Mouse (Mus musculus) c-Kit-negative CD71-positive TER-119-positive erythroid progenitor cells, embryonic 14.5 days (primary cell): ENCODE measurements around the gene Psmb3.
"Not testable (repeated sequence)": the region's sequence is repeated elsewhere in the genome, so short reads cannot be mapped to it uniquely, and the experiment has no call there.

Experiments used
- DNase-seq: peaks from one replicate; pipeline ENCODE4 v3.0.0-alpha.2; 2013; ENCODE audit warnings: low read depth, low spot score

The Psmb3 gene

GRCm38 (mm10) chr11:97717369-97718280 lies 14.4 kb downstream of the Psmb3 start:
- no peak for DNase-seq

DNA sequence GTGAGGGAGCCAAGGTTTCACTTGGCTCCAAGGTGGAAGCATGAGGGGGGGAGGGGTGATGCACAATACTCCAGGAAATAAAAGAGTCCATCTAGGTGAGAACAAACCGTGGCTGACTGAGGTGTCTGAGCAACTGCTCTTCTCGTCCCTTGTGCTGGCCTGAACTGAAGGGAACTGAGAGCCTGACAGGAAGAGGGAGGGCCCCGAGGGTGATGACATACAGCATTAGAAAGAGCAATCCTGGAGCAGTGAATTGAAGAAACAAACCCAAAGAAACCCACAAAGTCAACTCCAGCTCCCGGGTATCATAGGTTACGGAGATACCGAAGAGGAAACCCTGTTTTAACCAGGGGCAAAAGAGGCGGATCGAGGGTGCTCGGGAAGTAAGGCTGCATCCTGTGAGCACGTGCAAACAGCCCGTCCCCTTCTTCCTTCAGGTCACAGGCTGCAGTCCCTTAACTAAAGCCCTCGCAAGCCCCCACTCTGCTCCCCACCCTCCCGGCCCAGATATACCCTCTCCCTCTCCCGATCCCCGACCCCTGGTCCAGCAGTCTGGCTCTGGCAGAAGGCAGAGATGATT lies 15.2 kb downstream of the Psmb3 start:
- DNase-seq, result no peak

- DNase-seq, result no peak
Observed at GRCm38 (mm10) chr11:97719041-97719440, 15.8 kb downstream of the Psmb3 start.

- no peak for DNase-seq
Observed at GRCm38 (mm10) chr11:97721338-97721737, 18.1 kb downstream of the Psmb3 start.

GRCm38 (mm10) chr11:97723709-97724108 lies 20.5 kb downstream of the Psmb3 start:
- no peak for DNase-seq

- DNase-seq, result no peak
Observed at GRCm38 (mm10) chr11:97728311-97728710, 25.1 kb downstream of the Psmb3 start.

GRCm38 (mm10) chr11:97728730-97729129 lies 25.5 kb downstream of the Psmb3 start:
- no peak for DNase-seq

- no peak for DNase-seq
Observed at GRCm38 (mm10) chr11:97733689-97734088, 30.5 kb downstream of the Psmb3 start.

GRCm38 (mm10) chr11:97734810-97735209 lies 31.6 kb downstream of the Psmb3 start:
- DNase-seq, result not testable (repeated sequence)

DNA sequence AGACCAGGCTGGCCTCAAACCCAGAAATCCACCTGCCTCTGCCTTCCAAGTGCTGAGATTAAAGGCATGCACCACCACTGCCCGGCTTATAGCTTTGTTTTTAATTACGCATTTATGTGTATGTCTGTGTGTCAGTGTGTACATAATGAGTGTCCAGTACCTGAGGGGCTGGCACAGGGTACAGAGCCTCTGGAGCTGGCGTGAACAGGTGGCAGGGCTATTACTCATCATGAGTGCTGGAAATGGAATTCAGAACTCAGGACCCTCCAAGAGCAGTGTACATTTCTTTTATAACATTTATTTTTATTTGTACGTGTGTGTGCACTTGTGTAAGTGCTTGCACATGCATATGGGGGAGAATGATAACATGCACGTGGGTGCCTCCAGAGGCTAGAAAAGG lies 33.4 kb downstream of the Psmb3 start:
- no peak for DNase-seq

GRCm38 (mm10) chr11:97737600-97737999 lies 34.4 kb downstream of the Psmb3 start:
- DNase-seq, result no peak

- no peak for DNase-seq
Observed at GRCm38 (mm10) chr11:97738703-97739102, 35.5 kb downstream of the Psmb3 start.

DNA sequence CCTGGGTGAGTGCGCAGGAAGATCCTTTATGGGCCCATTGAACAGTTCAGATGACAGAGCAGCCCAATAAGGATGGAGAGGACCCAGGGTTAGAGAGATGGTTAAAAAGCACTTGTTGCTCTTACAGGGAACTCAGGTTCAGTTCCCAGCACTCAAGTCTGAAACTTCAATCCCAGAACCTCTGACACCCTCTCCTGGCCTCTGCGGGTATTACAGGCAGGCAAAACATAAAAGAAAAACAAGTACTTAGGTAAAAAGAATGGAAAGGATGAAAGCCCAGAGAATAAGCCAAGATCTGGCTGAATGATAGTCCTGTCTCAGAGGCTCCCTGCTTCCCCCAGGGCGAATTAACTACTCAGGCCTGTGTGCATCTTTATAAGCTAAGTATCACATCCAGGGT lies 36.0 kb downstream of the Psmb3 start:
- DNase-seq, result no peak

- DNase-seq, result no peak
Observed at GRCm38 (mm10) chr11:97740190-97740589, 37.0 kb downstream of the Psmb3 start.

DNA sequence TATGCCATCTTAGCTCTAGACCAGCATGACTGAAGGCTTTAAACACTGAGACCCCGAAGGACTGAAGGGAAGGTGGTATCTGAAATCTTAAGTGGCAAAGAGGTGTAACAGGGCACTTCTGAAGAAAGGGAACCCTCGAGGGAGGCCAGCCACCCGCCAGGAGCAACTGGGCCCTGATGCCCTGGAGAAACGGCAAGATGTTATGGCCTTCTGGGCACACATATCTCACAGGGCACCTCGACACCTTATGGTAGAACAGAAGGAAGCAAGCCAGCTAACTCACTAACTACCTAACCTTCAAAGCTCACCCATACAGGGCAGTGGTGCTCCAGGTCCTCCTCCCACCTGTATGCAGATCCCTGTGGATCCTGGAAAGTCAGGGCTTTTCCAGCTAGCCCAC lies 39.0 kb downstream of the Psmb3 start:
- DNase-seq, result no peak

DNA sequence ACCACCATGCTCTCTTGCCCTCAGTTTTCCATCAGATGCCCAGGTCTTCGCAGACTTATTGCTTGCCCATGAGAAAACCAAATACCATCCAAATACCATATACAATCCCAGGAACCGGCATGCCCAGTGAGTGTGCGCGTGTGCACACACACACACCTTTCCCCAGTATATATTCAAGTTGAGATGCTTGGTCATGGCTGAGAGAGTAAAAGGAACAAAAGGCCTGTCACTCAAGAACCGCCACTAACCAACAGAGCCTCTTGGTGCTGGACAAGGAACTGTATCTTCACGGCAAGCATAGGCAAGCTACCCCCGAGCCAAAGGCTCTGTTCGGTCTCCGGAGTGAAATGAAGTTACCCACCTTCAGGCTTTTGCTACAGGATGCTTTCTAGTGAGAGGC lies 39.4 kb downstream of the Psmb3 start:
- DNase-seq, result no peak

DNA sequence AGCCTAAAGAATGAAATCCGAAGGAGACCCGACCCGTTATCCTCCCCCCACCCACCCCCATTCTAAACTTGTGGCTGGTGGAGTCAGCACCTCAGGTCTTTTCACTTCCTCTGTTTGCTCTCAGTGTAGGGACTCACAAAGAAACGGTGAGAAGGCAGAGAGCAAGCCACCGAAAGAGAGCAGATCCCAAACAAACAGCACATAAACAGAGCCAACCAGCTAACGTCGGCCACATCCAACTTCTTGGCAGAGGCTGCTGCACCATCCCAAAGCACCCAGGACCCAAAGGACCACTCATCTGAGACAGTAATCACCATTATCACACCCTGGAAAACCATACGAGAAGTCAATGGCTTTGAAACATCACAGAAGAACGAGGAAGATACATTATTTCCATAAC lies 40.2 kb downstream of the Psmb3 start:
- no peak for DNase-seq

DNA sequence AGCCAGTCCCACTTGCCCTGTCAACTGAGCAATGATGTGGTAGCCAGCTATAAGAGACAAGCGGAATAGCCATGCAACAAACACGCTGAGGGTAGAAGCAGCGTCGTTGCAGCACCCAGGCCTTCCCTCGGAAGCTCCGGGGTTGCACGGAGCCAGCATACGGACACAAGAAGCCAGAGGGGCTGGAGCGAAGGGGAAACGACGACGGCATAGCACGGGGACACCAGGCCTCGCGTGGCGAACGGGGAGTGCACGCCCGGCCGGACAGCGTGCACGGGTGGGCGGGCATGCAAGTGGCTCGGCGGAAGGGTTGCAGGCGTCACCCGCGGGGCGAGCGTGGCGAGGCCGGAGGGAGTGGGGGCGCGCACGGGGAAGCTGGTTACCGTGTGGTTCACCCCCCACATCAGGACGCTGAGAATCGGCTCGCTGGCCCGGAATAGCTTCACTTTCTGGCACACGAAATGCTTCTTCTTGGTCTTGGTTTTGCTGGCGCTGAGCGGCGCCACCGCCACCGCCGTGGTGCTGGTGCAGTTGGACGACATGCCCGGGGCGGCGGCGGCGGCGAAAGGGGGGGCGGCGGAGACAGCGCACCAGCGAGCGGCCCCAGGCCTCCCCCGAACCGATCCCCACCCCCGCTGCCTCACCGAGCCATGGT lies 41.0 kb downstream of the Psmb3 start, which contains the start of gene Pip4k2b:
Pip4k2b (minus strand) TSS at position 642 of the 655 bp plus-strand sequence.
- DNase-seq, result peak; percentile 36

DNA sequence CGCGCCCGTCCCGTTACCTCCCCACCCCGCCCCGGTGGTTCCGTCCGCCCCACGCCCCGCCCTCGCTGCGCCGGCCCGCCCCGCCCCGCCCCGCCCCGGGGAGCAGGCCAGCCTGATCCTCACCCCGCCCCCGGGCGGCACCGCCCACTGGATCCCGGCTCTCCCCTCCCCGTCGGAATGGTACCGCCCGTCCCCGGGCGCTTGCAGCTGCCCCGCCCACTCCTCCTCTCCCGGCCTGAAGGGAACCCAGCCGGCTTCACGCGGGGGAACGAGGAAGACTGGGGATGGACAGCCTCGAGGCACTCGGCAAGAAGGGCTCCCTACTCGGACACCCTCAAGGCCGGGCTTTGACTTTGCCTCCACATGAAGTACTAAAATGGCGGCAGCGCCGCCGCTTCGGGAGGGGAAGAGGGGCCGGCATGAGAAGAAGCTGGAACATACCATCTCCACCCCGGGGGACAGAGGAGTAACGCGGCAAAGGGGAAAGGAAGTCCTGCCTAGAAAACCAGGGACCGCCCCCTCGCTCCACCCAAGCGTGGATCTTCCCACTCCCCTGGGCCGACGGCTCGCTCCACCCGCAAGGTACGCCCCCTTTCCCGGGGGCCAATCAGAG lies 41.6 kb downstream of the Psmb3 start:
- DNase-seq, result peak; percentile 97

DNA sequence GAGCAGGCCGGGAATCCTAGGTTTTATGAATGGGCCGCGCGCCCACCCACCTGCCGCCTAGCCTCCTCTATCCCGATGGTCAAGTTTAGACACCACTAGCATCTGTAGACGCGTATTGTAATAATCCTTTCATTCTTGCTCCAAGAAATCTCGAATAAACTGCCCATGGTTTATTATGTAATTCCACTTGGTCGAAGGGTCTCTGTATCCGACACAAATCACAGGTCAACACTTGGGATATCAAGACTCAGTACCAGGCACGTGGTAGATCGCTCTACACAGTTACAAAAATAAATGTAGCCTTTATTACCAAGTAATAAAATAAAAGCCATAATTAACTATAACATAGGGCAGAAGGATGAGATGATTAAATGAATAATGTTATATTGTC lies 42.1 kb downstream of the Psmb3 start:
- DNase-seq, result no peak

DNA sequence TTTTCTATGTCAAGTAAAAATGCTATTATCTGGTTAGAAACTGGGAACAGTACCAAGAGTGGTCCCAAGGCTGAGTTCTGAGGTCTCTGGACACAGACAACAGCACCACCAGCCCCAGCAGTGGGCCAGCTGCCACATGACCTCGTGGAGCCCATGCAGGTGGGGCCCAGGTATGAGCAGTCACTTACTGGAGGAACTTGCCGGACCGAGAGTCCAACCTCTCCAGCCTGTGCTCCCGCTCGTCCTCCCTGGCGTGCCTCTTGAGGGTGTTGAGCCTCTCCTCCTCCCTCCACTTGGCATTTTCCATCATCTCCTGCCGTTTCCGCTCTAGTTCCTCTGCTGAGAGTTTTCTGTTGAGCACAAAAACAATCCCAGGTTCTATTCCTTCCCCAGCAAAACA lies 44.6 kb downstream of the Psmb3 start:
- DNase-seq, result no peak

- no peak for DNase-seq
Observed at GRCm38 (mm10) chr11:97748496-97748895, 45.3 kb downstream of the Psmb3 start.
